Mouse (Mus musculus) heart, adult 2 months (tissue): ENCODE data around the gene Gm10198.

Source experiments
- CTCF ChIP-seq: fragments of 200-600 bp; IDR thresholded peaks from 2 replicates; pipeline ENCODE4 v1.8.1; 2022; ENCODE audit warnings: antibody characterized with exemption, mild to moderate bottlenecking, moderate library complexity
- EP300 ChIP-seq: fragments of 200-500 bp; IDR thresholded peaks from 2 replicates; pipeline ENCODE4 v1.6.1; 2011; ENCODE audit warnings: low read depth, low read length, control low read depth; ENCODE audit not compliant: insufficient read depth
- POLR2A ChIP-seq: fragments of 200-500 bp; IDR thresholded peaks from 2 replicates; pipeline ENCODE4 v1.6.1; 2011; ENCODE audit warnings: mild to moderate bottlenecking, low read depth, low read length, control low read depth; ENCODE audit not compliant: insufficient read depth

DNA sequence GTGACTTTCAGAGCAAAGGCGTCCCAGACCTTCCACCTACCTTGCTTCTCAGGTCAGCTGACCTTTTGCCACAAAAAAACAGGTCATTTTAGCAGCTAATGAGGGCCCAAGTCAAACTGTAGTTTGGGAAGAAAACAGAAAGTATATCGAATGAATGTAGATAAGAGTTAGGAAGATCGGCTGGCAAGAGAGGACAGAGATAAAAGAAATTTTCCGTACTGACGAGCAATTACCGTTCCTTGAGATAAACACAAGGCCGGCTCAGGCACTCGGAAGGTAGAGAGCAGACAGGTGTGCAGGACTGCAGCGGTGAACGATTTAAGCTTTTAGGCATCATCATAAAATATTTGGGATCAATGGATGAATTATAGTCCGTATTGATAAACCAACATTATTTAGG lies 15.4 kb upstream of the Gm10198 start:
- TF ChIP-seq CTCF (no peak), EP300 (no peak), POLR2A (no peak)
